Mouse (Mus musculus) megakaryocyte, embryonic 14.5 days (primary cell): ENCODE measurements around the gene Olfr750.

Experiments
- FLI1 ChIP-seq: IDR thresholded peaks from 2 replicates; pipeline ENCODE4 v1.6.1; 2012; ENCODE audit warnings: low read length, inconsistent platforms, mixed read lengths
- GATA1 ChIP-seq: IDR thresholded peaks from 3 replicates; pipeline ENCODE4 v1.6.1; 2012; ENCODE audit warnings: mixed read lengths, low read length, inconsistent platforms, borderline replicate concordance

DNA sequence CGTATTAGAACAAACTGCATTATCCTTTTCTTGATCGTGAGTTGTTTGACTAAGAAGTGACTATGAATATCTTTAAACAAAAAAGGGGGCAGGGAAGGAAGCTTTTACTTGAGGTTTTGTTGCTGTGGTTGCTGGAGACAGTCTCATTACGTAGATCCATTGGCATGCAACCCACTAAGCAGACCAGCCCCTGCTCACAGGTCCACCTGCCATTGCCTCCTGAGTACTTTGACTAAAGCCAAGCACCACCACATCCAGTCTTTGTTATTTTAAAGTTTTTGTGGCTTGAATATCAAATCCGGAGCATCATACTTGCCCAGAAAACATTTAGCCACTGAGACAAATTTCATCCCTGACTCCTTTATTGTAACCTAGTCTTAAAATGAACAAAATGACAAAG, 38.0 kb downstream of the Olfr750 start:
- TF ChIP-seq GATA1: no peak
- TF ChIP-seq FLI1: no peak
